Mouse (Mus musculus) megakaryocyte progenitor cell, adult 5-6 weeks (primary cell): ENCODE results near the gene Mvb12a. TPM values are rescaled to one million over a fixed set of nuclear protein-coding genes. Genes with fewer than 3 reads are reported as not detected.
A peak's percentile ranks its signal among the peaks of the same experiment; 100 is the strongest.

Experiments used
- ATAC-seq: replicated peaks from 2 replicates; pipeline ENCODE4 v1.8.0; 2016; ENCODE audit warnings: mild to moderate bottlenecking, moderate TSS enrichment, inconsistent platforms; ENCODE audit not compliant: poor library complexity
- total RNA-seq, 2 experiments: library from RNA; stranded (forward) in 1 of 2; stranded (reverse) in 1 of 2; fragments of 157-497, 149-512 nt in 1 of 2; fragments of 200-1000 nt in 1 of 2; gene quantifications; 2 replicates each; pipeline versions ENCODE4 v1.2.3 to v1.2.4; 2015 to 2017

Mvb12a gene
- total RNA-seq, 2 experiments from 2014 or later, result 45.4 to 65.6 TPM

DNA sequence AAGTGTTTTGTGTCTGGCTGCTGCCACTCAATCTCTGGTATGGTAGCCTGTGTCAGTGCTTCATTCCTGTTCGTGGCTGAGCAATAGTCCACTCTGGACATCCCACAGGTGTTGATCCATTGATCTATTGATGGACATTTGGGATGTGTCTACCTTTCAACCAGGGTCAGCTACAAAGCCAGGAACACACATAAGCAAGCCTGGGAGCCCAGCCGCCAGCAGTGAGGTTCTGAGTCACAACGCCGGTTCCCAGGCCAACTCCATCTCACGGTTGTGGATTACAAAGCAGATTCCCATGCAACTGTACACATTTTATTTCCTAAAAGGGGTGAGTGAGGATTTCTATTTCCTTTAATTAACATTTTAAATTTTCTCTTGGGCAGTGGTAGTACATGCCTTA is 18.0 kb downstream of the Mvb12a start:
- no peak for ATAC-seq

DNA sequence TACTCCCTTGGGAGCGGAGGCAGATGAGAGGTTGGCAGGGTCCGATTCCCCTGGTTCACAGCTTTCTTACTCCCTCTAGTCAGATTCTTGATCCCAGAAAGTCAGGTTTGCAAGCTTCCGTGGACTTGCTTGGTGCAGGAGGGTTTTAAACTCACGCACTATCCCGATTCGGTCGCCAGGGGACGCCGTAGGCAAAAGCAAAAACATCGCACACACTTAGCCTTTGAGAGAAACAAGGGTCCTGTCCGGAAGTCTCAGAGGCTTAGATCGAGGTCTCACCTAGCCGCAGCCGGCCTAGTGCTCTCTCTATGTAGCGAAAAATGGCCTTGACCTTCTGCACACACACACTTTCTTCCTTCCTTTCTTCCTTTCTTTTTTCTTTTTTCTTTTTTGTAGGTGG is 18.7 kb downstream of the Mvb12a start:
- ATAC-seq, result peak; percentile 59

DNA sequence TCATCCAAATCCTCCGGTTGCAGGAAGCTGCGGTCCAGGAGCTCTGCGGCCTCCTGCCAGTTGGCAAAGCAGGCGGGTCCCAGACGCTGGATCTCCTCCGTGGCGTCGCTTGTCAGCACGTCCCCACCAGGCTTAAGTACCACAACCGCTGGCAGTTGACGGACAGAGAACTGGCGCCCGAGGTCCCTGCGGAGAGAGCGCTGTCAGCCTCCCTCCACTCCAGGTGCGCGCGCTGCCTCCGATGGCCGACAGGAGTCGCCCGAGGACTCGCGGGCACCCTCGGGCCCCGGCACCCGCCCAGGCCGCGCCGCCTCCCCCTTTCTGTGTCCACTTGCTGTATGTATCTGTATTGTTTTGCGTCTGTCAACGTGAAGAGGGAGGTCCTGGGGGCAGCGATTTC is 20.0 kb downstream of the Mvb12a start:
- ATAC-seq, result peak; percentile 73

DNA sequence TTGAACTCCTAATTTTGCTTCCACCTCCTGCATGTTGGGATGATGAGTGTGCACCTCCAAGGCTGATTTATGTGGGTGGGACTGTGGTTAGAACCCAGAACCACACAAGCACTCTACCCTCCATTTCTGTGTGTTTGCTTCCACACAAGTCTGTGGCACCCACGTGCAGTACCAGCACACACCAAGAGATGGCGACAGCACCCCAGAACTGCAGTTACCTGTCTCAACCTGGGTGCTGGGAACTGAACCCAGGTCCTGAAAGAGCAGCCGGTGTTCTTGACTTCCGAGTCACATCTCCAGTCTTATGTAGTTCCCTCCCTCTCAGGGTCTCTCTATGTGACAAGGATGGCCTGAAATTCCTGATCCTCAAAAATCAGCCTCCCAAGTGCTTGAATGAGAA is 21.3 kb downstream of the Mvb12a start:
- no peak for ATAC-seq

DNA sequence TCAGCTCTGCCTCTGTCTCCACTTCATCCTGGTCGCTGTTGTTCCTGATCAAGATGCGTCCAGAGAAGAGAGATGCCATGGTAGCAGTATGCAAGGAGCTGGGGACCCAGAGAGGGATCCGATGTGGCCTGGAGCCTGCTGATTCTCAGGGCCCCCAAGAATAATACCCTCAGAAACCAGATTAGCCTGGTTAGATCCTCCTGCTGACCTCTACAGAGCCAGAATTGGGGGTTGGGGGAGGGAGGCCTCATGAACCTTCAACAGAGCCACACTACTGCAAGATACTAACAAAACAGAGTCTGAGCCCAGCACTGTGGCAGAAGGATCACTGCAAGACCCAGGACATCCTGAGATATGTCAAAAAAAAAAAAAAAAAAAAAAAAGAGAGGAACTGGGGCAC is 23.8 kb downstream of the Mvb12a start, which contains the start of gene Nxnl1:
Gene Nxnl1 (minus strand): TSS at position 101 of the 400 bp plus-strand sequence.
- no peak for ATAC-seq

DNA sequence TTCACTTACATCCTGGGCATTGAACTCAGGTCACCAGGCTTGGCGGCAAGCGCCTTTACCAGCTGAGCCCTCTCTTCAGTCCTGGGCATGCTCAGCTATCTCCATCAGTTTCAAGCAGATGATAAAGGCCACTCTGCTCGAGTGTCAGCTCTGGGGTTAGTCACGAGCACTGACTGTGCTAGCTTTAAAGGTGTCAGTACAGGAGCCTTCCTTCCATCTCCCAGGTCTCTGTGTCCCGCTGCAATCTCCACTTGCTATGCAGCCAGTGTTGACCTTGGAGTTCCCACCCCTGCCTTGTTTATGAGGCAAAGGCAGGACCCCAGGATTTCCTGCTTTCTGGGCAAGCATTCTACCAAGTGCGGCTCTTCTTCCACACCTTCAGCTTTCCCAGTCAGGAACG is 24.9 kb downstream of the Mvb12a start:
- no peak for ATAC-seq

DNA sequence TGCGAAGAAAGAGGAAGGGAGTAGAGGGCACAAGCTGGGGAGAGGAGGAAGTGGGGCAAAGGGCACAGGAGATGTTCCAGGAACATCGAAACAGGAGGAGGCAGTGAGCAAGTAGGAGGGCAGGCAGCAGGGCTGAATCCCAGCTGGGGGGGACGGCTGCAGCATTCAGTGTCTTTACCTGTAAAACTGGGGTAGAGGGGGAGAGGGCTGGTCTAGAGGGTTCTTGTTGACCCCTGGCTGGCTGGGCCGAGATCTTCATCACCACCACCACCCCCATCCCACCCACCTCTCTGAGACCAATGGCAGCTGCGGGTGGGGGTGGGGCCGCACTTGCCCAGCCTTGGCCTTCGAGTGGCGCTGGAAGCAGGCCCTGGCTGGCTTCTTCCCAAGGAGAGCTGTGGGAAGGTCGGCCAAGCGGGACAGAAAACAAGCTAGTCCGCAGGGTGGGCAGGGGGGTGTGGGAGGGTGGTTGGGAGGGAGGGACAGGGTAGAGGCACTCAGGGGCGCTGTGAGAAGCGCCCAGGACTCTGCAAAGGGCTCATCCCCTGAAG is 25.7 kb downstream of the Mvb12a start, which contains the start of gene Slc27a1:
Gene Slc27a1 (plus strand): TSS at position 496 of the 551 bp plus-strand sequence.
- peak; percentile 22 for ATAC-seq

DNA sequence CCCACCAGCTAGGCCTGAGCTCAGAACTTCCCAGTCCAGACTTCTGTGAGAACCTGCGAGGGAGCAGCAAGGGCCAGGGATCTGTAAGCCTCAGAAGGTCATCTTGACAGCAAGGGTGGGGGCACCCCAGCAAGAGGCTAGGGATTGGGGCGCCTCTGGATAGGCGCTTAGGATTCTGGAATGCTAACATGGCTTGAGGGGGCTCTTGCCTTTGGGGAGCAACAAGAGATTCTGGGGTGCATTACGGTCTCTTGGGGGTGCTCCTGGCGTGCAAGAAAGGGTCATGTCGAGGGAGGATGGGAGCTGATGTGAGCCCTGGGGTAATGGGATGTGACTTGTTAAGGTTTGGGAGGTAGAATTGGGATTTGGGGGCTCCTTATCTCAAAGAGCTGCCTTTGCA is 26.2 kb downstream of the Mvb12a start:
- ATAC-seq, result no peak

DNA sequence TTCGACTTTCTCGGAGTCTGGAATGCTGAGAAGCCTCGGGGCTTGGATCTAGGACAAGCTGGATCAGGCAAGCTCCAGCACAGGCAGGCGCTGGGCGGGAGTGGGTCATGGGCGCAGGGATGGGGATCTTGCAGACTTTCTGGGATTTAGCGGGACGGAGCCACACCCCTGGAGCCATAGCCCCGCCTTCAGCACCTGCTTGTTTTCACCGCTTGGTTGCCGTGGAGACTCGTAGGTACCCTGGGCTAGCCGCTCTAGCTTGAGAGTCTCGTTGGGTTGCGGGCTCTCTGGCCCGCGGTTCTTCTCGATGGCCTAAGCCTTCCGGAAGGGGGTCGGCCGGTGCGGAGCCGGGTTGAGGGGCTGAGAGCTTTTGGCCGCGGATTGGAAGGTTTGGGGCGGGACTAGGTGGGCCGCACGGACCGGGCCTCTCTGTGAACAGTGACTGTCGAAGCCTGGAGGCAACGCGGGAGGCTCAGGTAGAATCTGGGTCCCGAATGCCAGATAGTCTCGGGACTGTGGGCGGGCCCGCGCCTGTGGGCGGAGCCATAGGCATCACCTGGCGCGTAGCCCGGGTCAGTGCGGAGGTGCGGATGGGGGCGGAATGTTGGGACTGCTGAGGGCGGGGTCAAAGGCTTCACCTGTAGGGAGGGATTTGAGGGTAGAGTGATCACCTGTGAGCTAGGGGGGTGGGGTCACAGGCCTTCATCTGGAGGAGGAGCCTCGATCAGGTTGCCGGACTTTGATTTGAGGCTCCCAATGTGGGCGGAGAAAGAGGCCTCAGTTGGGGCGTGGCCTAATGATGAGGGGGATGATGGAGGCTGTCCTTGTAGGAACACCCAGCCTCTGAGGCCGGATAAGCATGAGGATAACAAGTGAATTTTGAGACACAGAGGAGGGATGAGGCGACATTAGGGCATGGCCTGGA is 26.9 kb downstream of the Mvb12a start:
- peak; percentile 62 for ATAC-seq

DNA sequence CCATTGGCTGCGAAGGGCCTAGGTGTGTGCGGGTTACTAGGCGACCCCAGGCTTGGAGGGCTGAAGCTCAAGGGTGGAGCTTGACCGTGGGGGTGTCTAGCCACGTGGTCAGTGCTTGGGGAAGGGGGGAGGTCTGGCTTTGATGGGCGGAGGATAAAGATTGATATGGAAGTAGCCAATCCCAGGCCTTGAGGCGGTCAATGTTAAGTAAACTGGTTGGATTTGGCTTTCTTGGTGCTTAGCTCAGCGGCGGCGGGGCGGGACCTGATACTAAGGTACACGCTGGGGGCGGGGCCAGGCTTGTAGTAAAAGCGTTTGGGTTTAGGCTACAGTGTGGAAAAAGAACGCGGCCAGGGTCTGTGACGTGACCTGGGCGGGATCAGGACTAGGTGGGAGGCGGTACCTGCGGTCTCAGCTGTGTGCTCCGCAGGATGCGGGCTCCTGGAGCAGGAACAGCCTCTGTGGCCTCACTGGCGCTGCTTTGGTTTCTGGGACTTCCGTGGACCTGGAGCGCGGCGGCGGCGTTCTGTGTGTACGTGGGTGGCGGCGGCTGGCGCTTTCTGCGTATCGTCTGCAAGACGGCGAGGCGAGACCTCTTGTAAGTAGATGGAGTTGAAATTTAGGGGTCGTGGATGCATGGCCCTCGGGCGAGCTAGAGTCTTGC is 27.7 kb downstream of the Mvb12a start:
- peak; percentile 79 for ATAC-seq

DNA sequence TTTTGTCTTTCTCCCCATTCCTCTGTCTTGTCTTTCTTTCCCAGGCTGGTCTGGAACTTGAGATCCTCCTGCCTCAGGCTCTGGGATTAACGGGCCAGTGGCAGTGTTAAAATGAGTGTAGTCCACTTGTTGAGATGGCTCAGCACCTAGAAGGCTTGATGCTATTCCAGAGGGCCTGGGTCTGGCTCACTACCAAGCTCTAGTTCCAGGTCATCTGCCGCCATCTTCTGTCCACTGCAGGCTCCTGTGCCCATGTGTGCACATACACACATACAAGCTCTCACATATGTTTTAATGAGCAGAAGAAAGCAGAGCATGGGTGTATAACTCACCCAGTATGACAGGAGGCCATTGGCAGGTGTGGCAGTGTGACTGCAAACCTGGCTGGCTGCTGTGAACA is 29.4 kb downstream of the Mvb12a start:
- no peak for ATAC-seq

DNA sequence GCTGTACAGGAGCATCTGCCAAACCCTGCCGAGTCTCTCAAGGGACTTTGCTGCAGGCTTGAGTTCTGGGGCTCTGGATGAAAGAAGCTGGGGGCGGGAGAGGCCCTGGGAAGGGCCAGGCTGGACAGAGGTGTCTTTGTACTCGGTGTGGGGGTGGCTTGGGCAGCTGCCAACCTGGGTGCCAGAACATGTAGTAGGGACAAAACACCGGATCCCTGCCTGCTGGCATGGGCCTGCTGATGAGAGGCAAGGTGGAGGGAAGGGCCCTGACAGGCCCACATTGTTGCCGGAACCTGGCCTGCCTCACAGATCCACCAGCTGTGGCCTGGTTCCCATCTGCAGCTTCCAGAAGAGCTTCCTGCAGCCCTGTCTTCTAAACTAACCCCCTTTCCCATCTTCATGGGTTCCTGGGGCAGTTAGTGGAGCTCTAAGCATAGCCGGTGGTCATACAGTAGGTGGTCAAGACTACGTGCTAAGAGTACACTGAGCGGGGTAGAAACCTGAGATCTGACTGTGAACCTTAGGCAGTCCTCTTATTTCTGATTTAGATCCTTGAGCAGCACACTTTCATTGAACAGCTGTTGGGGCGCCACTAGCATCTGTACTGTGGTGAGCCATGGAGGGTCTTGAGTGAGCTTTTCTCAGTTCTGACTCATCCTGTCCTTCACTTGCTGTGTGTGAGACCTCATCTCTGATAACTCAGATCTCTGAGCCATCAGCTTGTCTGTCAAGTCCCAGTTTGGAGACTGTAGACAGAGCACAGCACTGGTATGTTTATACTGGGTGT is 30.3 kb downstream of the Mvb12a start:
- ATAC-seq, result no peak

DNA sequence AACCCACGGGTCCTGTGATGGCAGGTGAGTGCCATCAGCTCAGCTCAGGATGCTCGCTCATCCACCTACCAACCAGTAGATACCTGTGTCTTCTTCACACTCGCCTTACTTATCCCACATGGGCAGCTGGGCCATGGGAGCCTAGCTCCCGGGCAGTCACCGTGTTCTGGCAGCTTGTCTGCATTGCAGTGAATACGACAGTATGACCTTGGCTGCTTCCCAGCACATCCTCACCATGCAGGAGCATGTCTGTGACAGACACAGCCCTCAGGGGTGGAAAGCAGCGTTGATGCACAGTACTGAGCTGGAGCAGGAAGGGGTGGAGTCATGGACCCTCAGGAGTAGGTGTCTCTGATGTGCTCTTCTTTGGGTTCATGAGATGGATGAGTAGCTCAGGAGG is 31.7 kb downstream of the Mvb12a start:
- ATAC-seq, result no peak

DNA sequence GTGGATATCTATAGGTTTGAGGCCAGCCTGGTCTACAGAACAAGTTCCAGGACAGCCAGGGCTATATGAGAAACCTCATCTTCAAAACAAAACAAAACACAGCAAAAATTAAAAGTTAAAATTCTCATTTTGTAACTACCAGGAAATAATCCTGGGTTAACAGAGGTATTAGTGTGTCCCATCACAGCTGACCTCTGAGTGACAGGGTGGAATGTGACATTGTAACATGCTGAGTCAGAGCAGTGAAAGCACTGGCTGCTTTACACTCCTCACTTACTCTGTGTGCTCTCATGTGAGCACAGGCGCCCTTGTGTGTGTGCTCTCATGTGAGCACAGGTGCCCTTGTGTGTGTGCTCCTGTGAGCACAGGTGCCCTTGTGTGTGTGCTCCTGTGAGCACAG is 32.3 kb downstream of the Mvb12a start:
- no peak for ATAC-seq

DNA sequence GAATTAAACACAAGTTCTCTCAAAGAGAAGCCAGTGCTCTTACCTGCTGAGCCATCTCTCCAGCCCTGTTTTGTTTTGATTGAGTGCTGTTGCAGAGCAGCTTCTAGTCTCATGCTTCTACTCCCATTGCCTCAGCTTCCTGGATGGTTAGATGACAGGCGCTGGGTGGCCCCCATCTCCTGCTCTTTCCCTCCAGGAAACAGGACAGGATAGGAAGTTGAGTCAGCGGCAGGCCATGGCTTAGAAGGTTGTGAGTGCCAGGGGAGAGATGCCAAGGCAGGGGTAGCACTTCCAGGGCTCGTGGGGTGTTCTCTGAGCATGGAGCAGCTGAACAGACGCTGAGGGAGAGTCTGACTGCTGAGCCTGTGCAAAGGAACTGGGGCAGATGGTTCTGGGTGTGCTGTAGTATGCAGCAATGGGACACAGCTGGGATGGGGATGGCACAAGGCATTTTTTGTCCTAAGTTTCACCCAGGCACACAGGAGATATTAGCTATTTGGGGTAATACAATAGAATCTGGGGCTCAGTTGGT is 35.2 kb downstream of the Mvb12a start:
- ATAC-seq, result no peak

DNA sequence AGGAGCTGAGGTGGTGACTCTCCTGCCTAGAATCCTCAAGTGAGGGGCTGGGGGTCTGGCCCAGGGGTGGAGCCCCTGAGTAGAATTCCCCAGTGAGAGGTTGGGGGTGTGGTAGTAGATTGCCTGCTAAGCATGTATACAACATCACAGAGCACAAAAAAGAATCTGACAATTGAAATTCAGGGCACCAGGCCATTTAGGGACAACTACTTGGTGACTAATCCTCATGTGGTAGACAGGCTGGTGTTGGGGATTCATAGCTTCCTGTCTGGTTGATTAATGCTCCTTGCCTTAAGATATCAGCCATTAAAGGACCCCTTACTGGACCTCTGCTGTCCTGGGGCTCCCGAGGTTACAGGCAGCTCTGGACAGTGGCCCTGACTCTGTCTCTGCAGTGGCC is 36.3 kb downstream of the Mvb12a start:
- ATAC-seq, result no peak

DNA sequence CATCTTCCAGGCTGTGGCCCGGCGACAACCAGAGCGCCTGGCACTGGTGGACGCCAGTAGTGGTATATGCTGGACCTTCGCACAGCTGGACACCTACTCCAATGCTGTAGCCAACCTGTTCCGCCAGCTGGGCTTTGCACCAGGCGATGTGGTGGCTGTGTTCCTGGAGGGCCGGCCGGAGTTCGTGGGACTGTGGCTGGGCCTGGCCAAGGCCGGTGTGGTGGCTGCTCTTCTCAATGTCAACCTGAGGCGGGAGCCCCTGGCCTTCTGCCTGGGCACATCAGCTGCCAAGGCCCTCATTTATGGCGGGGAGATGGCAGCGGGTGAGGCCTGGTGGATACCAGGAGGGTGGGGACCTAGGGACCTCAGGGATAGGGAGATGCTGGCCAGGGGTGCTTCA is 36.8 kb downstream of the Mvb12a start:
- ATAC-seq, result no peak

DNA sequence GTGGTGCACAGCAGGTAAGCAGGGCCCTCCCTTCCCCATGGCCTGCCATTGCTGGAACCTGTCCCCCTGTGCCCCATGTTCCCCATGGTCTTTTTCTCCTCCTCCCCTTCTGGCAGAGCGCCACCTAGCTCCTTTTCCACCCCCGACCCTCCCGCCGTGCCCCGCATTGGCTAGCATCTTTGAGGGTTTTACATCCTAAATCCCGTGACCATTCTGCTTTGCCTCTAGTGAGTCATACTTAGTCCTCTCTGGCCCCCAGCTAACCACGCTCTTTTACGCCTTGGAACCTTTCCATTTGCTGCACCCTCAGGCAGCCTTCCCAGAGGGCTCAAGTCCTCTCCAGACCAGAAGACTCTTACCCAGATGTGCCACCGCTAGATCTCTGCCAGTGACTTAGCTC is 37.5 kb downstream of the Mvb12a start:
- no peak for ATAC-seq

DNA sequence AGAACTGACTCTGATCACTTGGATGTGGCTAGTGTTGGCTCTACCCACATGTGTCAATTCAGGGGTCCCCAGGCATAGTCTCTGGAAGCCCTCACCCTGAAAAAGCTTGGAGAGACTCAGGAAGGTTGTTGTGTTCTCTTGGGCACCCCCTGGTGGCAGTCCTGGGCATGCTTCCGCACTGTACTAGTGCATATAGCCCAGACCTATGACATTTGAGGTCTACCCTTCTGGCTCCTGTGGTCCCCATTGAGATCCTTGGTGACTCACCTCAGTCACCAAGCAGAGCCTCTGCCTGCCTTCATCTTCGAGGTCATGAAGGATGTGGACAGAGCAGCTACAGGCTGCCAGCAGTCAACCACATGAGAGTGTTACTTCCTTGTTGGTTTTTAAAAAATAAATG is 44.2 kb downstream of the Mvb12a start:
- ATAC-seq, result peak; percentile 45

DNA sequence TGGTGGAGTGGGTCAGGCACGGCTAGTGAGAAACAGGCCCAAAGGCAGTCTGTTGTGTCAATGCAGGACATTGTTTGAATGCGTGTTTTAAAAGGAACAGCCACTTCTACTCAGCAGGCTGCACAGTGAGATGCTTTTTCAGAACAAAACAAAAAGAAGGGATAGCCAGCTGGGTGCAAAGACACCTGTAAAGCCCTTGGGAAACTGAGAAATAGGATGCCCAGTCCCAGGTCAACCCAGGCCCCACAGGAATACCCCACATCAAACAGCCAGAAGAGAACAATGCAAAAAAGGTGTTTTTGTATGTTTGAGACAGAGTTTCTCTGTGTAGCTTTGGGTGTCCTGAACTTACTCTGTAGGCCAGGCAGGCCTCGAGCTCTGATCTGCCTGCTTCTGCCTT is 46.0 kb downstream of the Mvb12a start:
- no peak for ATAC-seq

DNA sequence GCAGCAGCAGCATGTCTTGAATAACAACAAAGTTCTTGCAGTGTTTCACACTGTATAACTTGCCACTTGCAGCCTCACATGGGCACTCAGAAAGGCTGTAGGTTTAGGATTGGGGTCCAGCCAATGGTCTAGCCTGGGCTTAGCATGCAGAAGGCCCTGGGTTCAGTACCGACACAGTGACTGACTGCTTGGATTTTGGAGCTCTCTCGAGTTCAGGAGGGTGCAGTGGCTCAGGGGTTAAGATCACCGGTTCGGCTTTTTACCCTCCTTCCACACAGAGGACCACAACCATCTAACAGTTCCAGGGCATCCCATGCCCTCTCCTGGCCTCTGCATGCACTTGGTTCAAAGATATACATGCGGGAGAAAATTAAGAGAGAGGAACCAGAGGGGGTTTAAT is 48.3 kb downstream of the Mvb12a start:
- 0 out of 2 replicates have a peak, but pooled peaks have one; percentile 0 for ATAC-seq
